Mouse (Mus musculus) layer of hippocampus, postnatal 36 days (tissue): ENCODE results near the gene Iqcf4. TPM values are rescaled to one million over a fixed set of nuclear protein-coding genes. Genes with fewer than 3 reads are reported as not detected.
A peak's percentile ranks its signal among the peaks of the same experiment; 100 is the strongest.
"Not testable (repeated sequence)": the region's sequence is repeated elsewhere in the genome, so short reads cannot be mapped to it uniquely, and the experiment has no call there.

Experiments used
- DNase-seq, 2 experiments: peaks; one replicate each; pipeline ENCODE4 v3.0.0; 2022
- total RNA-seq, 2 experiments: library from RNA; stranded (reverse); gene quantifications; 2 replicates each; pipeline ENCODE4 v1.2.3; 2021

Iqcf4 gene
- total RNA-seq: not detected

- DNase-seq: no peak
Observed at GRCm38 (mm10) chr9:106570896-106571295, at the start of gene Iqcf4. Iqcf4 (minus strand) TSS chr9:106570996.

- DNase-seq: peak; percentile 79 to 83
Observed at GRCm38 (mm10) chr9:106617496-106617895, 46.7 kb upstream of the Iqcf4 start.

GRCm38 (mm10) chr9:106616306-106616705 lies 45.5 kb upstream of the Iqcf4 start:
- DNase-seq: no peak

- no peak for DNase-seq
Observed at GRCm38 (mm10) chr9:106614616-106615015, 43.8 kb upstream of the Iqcf4 start.

- DNase-seq: no peak
Observed at GRCm38 (mm10) chr9:106613951-106614350, 43.2 kb upstream of the Iqcf4 start.

GRCm38 (mm10) chr9:106610727-106611126 lies 39.9 kb upstream of the Iqcf4 start:
- DNase-seq: no peak

- DNase-seq: peak; percentile 57 to 58
Observed at GRCm38 (mm10) chr9:106600546-106600945, 29.8 kb upstream of the Iqcf4 start.

- DNase-seq: no peak
Observed at GRCm38 (mm10) chr9:106598466-106598865, 27.7 kb upstream of the Iqcf4 start.

GRCm38 (mm10) chr9:106595836-106596235 lies 25.0 kb upstream of the Iqcf4 start:
- no peak for DNase-seq

- DNase-seq: not testable (repeated sequence)
Observed at GRCm38 (mm10) chr9:106595402-106595801, 24.6 kb upstream of the Iqcf4 start.

GRCm38 (mm10) chr9:106592158-106592557 lies 21.4 kb upstream of the Iqcf4 start:
- DNase-seq: no peak

GRCm38 (mm10) chr9:106582552-106582951 lies 11.8 kb upstream of the Iqcf4 start:
- no peak for DNase-seq

GRCm38 (mm10) chr9:106580016-106580415 lies 9.2 kb upstream of the Iqcf4 start:
- no peak for DNase-seq

GRCm38 (mm10) chr9:106576112-106576511 lies 5.3 kb upstream of the Iqcf4 start:
- no peak for DNase-seq

GRCm38 (mm10) chr9:106573366-106573765 lies 2.6 kb upstream of the Iqcf4 start:
- DNase-seq: no peak

GRCm38 (mm10) chr9:106572186-106572585 lies 1.4 kb upstream of the Iqcf4 start:
- no peak for DNase-seq

- DNase-seq: no peak
Observed at GRCm38 (mm10) chr9:106566437-106566836, 4.4 kb downstream of the Iqcf4 start.

GRCm38 (mm10) chr9:106564025-106564424 lies 6.8 kb downstream of the Iqcf4 start:
- no peak for DNase-seq

- DNase-seq: no peak
Observed at GRCm38 (mm10) chr9:106562291-106562690, 8.5 kb downstream of the Iqcf4 start.

GRCm38 (mm10) chr9:106561531-106561930 lies 9.3 kb downstream of the Iqcf4 start, which contains the start of gene Iqcf3:
Iqcf3 (minus strand) TSS chr9:106561631.
- DNase-seq: no peak

GRCm38 (mm10) chr9:106534975-106535374 lies 35.8 kb downstream of the Iqcf4 start:
- no peak for DNase-seq

GRCm38 (mm10) chr9:106534296-106534695 lies 36.5 kb downstream of the Iqcf4 start:
- no peak for DNase-seq

GRCm38 (mm10) chr9:106531833-106532232 lies 39.0 kb downstream of the Iqcf4 start:
- DNase-seq: peak in 1 of 2 experiments; percentile 10

- no peak for DNase-seq
Observed at GRCm38 (mm10) chr9:106519909-106520308, 50.9 kb downstream of the Iqcf4 start.

- DNase-seq: no peak
Observed at GRCm38 (mm10) chr9:106519433-106519832, 51.4 kb downstream of the Iqcf4 start.
